28 mouse cellular contexts compared by ENCODE assay signal in genomic region chr8:127079244-127079805, GRCm38 (mm10). TPM values are rescaled to one million over a fixed set of nuclear protein-coding genes. Genes with fewer than 3 reads are reported as not detected.
DNase-seq lines count a peak whose midpoint lies in the region; ATAC-seq and TF ChIP-seq lines count a peak whose summit lies in the region.
"Had no signal": no experiment of that assay in that cellular context is flagged by ENCODE, and none has a peak within 500 bp of the region (broad histone marks: within the 10 kb centered on the region; RNA-seq: fewer than 3 reads in every experiment).

No protein-coding gene starts in this region.

- H3K4me1 ChIP-seq in forebrain, postnatal 0 days (ENCODE audit: insufficient read depth): 0 out of 2 replicates have a peak, but pooled peaks cover 5% of the 10 kb centered on the region
- H3K4me1 ChIP-seq in forebrain, embryonic 11.5 days (replicated peaks; ENCODE audit: control insufficient read depth, insufficient read depth, low read length): no peaks in the 10 kb centered on the region
- H3K4me1 ChIP-seq in lung, embryonic 16.5 days (replicated peaks; ENCODE audit: control insufficient read depth, insufficient read depth, low read length): peaks cover 55% of the 10 kb centered on the region
- peaks cover 4% of the 10 kb centered on the region; the same call in 1 of the 2 replicates for H3K4me1 ChIP-seq in embryonic facial prominence, embryonic 11.5 days (ENCODE audit: control insufficient read depth, insufficient read depth, low read length)

- no peaks in the 10 kb centered on the region for H3K36me3 ChIP-seq in forebrain, postnatal 0 days (ENCODE audit: insufficient read depth)
- no peaks in the 10 kb centered on the region for H3K36me3 ChIP-seq in forebrain, embryonic 11.5 days (ENCODE audit: control insufficient read depth, insufficient read depth, low read length)
- no peaks in the 10 kb centered on the region for H3K36me3 ChIP-seq in lung, embryonic 16.5 days (ENCODE audit: control insufficient read depth, insufficient read depth, low read length)
- no peaks in the 10 kb centered on the region for H3K36me3 ChIP-seq in embryonic facial prominence, embryonic 11.5 days (replicated peaks; ENCODE audit: control insufficient read depth, insufficient read depth, low read depth, low read length)
- H3K36me3 ChIP-seq: embryonic facial prominence, embryonic 15.5 days; limb, embryonic 15.5 days; lung, embryonic 15.5 days; midbrain, embryonic 15.5 days; neural tube, embryonic 13.5 days had no signal

- H3K4me2 ChIP-seq in forebrain, postnatal 0 days (ENCODE audit: low read depth): no peak overlapping the region
- H3K4me2 ChIP-seq in forebrain, embryonic 11.5 days (ENCODE audit: low read depth, low read length, severe bottlenecking): no peak overlapping the region
- no peak overlapping the region for H3K4me2 ChIP-seq in lung, embryonic 16.5 days (ENCODE audit: low read depth, low read length)
- H3K4me2 ChIP-seq in embryonic facial prominence, embryonic 11.5 days (ENCODE audit: low read depth, low read length): no peak overlapping the region
- H3K4me2 ChIP-seq: embryonic facial prominence, embryonic 15.5 days; limb, embryonic 15.5 days; lung, embryonic 15.5 days; midbrain, embryonic 15.5 days; neural tube, embryonic 13.5 days had no signal

- no peaks in the 10 kb centered on the region for H3K27me3 ChIP-seq in forebrain, postnatal 0 days (ENCODE audit: insufficient read depth, low read length)
- H3K27me3 ChIP-seq in forebrain, embryonic 11.5 days (ENCODE audit: control insufficient read depth, insufficient read depth, low read length): no peaks in the 10 kb centered on the region
- H3K27me3 ChIP-seq in lung, embryonic 16.5 days (ENCODE audit: control insufficient read depth, insufficient read depth, low read depth, low read length): no peaks in the 10 kb centered on the region
- H3K27me3 ChIP-seq in embryonic facial prominence, embryonic 11.5 days (ENCODE audit: control insufficient read depth, insufficient read depth, low read length): no peaks in the 10 kb centered on the region
- H3K27me3 ChIP-seq: embryonic facial prominence, embryonic 15.5 days; limb, embryonic 15.5 days; lung, embryonic 15.5 days; midbrain, embryonic 15.5 days; neural tube, embryonic 13.5 days had no signal

- H3K9ac ChIP-seq in forebrain, postnatal 0 days: no peak overlapping the region
- H3K9ac ChIP-seq in forebrain, embryonic 11.5 days (ENCODE audit: low read length): no peak overlapping the region
- H3K9ac ChIP-seq in lung, embryonic 16.5 days (ENCODE audit: low read length): no peak overlapping the region
- H3K9ac ChIP-seq in embryonic facial prominence, embryonic 11.5 days (replicated peaks; ENCODE audit: low read length): no peak overlapping the region
- H3K9ac ChIP-seq: embryonic facial prominence, embryonic 15.5 days; limb, embryonic 15.5 days; liver, embryonic 14.5 days; lung, embryonic 15.5 days; midbrain, embryonic 15.5 days; neural tube, embryonic 13.5 days had no signal

- no peaks in the 10 kb centered on the region for H3K9me3 ChIP-seq in forebrain, postnatal 0 days (ENCODE audit: low read length)
- H3K9me3 ChIP-seq in forebrain, embryonic 11.5 days (ENCODE audit: control insufficient read depth, low read length): no peaks in the 10 kb centered on the region
- no peaks in the 10 kb centered on the region for H3K9me3 ChIP-seq in lung, embryonic 16.5 days (ENCODE audit: control insufficient read depth, low read length)
- no peaks in the 10 kb centered on the region for H3K9me3 ChIP-seq in embryonic facial prominence, embryonic 11.5 days (replicated peaks; ENCODE audit: control insufficient read depth, low read length)
- H3K9me3 ChIP-seq: embryonic facial prominence, embryonic 15.5 days; limb, embryonic 15.5 days; lung, embryonic 15.5 days; midbrain, embryonic 15.5 days; neural tube, embryonic 13.5 days had no signal

- peak; percentile 66; the same call in 1 of the 2 replicates for ATAC-seq in forebrain, postnatal 0 days
- ATAC-seq in forebrain, embryonic 11.5 days (replicated peaks; ENCODE audit: low FRiP score): no peak
- peak; percentile 29; the same call in 1 of the 2 replicates for ATAC-seq in lung, embryonic 16.5 days (ENCODE audit: low read depth)
- no peak; the same call in 1 of the 2 replicates for ATAC-seq in embryonic facial prominence, embryonic 11.5 days (replicated peaks; ENCODE audit: insufficient number of reproducible peaks, low FRiP score, low TSS enrichment, low read depth)

- H3K27ac ChIP-seq in forebrain, postnatal 0 days (ENCODE audit: low read depth, low read length): no peak overlapping the region
- H3K27ac ChIP-seq in forebrain, embryonic 11.5 days (ENCODE audit: low read depth, low read length): no peak overlapping the region
- no peak overlapping the region for H3K27ac ChIP-seq in lung, embryonic 16.5 days (ENCODE audit: low read length)
- no peak overlapping the region for H3K27ac ChIP-seq in embryonic facial prominence, embryonic 11.5 days (replicated peaks; ENCODE audit: low read depth, low read length)
- H3K27ac ChIP-seq: embryonic facial prominence, embryonic 15.5 days; heart, adult 2 months; kidney, postnatal 0 days; left cerebral cortex, adult 2 months; limb, embryonic 15.5 days; liver, embryonic 14.5 days; lung, embryonic 15.5 days; midbrain, embryonic 15.5 days had no signal

- peak; percentile 28 to 68 for DNase-seq in adrenal gland, adult (ENCODE audit: inconsistent age in 2 of 2, low spot score in 1 of 2)
- no peak for DNase-seq in adrenal gland, postnatal 25 days
- DNase-seq in forebrain, postnatal 0 days: no peak
- no peak for DNase-seq in forebrain, embryonic 11.5 days (ENCODE audit: low spot score)
- DNase-seq in lung, adult 18-20 months: no peak
- peak; percentile 26 for DNase-seq in embryonic facial prominence, embryonic 11.5 days (ENCODE audit: low spot score)
- no peak for DNase-seq in thymus, postnatal 36 days
- DNase-seq: cerebellum, adult 11-12 months; cerebellum, postnatal 14 days; embryo, embryonic 11 days; gastrocnemius, postnatal 36 days; heart, adult 2 months; kidney, adult 11 months; lung, postnatal 4 days; retina, postnatal 1 day; right cerebral cortex, postnatal 25 days; spleen, adult 18-20 months had no signal

- 41% methylated on average over 5 of the region's 5 CpGs for WGBS in forebrain, postnatal 0 days
- WGBS in forebrain, embryonic 11.5 days: 60% methylated on average over 5 of the region's 5 CpGs
- WGBS in lung, embryonic 16.5 days: 40% methylated on average over 5 of the region's 5 CpGs
- WGBS in embryonic facial prominence, embryonic 11.5 days: 54% methylated on average over 5 of the region's 5 CpGs

- no peak overlapping the region for H3K4me3 ChIP-seq in forebrain, postnatal 0 days (ENCODE audit: low read depth, low read length)
- H3K4me3 ChIP-seq in forebrain, embryonic 11.5 days (ENCODE audit: low read depth, low read length): no peak overlapping the region
- no peak overlapping the region for H3K4me3 ChIP-seq in lung, embryonic 16.5 days (ENCODE audit: low read length)
- H3K4me3 ChIP-seq in embryonic facial prominence, embryonic 11.5 days (ENCODE audit: low read depth, low read length): no peak overlapping the region
- H3K4me3 ChIP-seq: embryonic facial prominence, embryonic 15.5 days; heart, adult 2 months; left cerebral cortex, adult 2 months; limb, embryonic 15.5 days; lung, embryonic 15.5 days; midbrain, embryonic 15.5 days; myocyte; neural tube, embryonic 13.5 days had no signal

- TF ChIP-seq CTCF in forebrain, postnatal 0 days (IDR thresholded peaks at IDR 0.05; ENCODE audit: low read depth): no peak

RNA-seq across cellular contexts. Expression of gene Pard3, which starts 15.6 kb away (rescaled TPM):
- total RNA-seq in adrenal gland, postnatal 25 days (2021): 48.5 and 66.0 TPM in 2 replicates
- total RNA-seq in forebrain, postnatal 0 days (2014; rRNA removed): 21.6 and 31.0 TPM in 2 replicates
- 7.5 and 11.4 TPM in 2 replicates for polyA plus RNA-seq in forebrain, postnatal 0 days (2015; fragmentation: Nextera tagmentation; extraction: Ambion mirVana)
- polyA plus RNA-seq in forebrain, embryonic 11.5 days (2014; fragmentation: Nextera tagmentation; extraction: Ambion mirVana): 39.8 and 42.0 TPM in 2 replicates
- polyA plus RNA-seq in lung, embryonic 16.5 days (2015; fragmentation: Nextera tagmentation; extraction: Ambion mirVana): 19.0 and 19.4 TPM in 2 replicates
- 34.5 and 39.4 TPM in 2 replicates for polyA plus RNA-seq in embryonic facial prominence, embryonic 11.5 days (2014; fragmentation: Nextera tagmentation; extraction: Ambion mirVana)
- total RNA-seq: megakaryocyte-erythroid progenitor cell, adult 5-6 weeks had no signal

Comparison
In these comparisons a context has a peak if more than half of its experiments do, and no peak if none do; other contexts are left out.
1. DNase-seq: peak in adrenal gland, adult (2 of 2) and embryonic facial prominence, embryonic 11.5 days (single experiment); none in adrenal gland, postnatal 25 days (single experiment), forebrain, postnatal 0 days (single experiment), forebrain, embryonic 11.5 days (single experiment), lung, adult 18-20 months (0 of 2) and thymus, postnatal 36 days (0 of 2).
2. ATAC-seq: peak in forebrain, postnatal 0 days (single experiment) and lung, embryonic 16.5 days (single experiment); none in forebrain, embryonic 11.5 days (single experiment) and embryonic facial prominence, embryonic 11.5 days (single experiment).